Mouse (Mus musculus): ENCODE measurements around the gene Rpap3.

GRCm38 (mm10) chr15:97712546-97712945 is 6.9 kb upstream of the Rpap3 start:
- TF ChIP-seq MAX (IDR thresholded peaks at IDR 0.05; ENCODE audit: low read depth) (no peak), POLR2A (IDR thresholded peaks at IDR 0.05; ENCODE audit: insufficient read length, low read depth) (no peak), E2F4 (IDR thresholded peaks at IDR 0.05; ENCODE audit: insufficient read depth) (no peak), SRF (IDR thresholded peaks at IDR 0.05; ENCODE audit: control insufficient read depth, insufficient read length, low read depth) (no peak), TCF12 (IDR thresholded peaks at IDR 0.05; ENCODE audit: insufficient read depth, poor library complexity, severe bottlenecking) (no peak), USF1 (IDR thresholded peaks at IDR 0.05; ENCODE audit: low read depth) (no peak), CEBPB (IDR thresholded peaks at IDR 0.05; ENCODE audit: insufficient read depth, poor library complexity, severe bottlenecking) (no peak), MYOD1 (IDR thresholded peaks at IDR 0.05; ENCODE audit: control insufficient read depth in 1 of 3, insufficient read length in 2 of 3, low read depth in 2 of 3) (no peak), POLR2AphosphoS2 (IDR thresholded peaks at IDR 0.05; ENCODE audit: insufficient read length, low read depth) (no peak), MYOG (IDR thresholded peaks at IDR 0.05; ENCODE audit: control insufficient read depth in 1 of 3, insufficient read depth in 1 of 3, insufficient read length in 2 of 3, low read depth in 2 of 3) (no peak), REST (IDR thresholded peaks at IDR 0.05; ENCODE audit: insufficient read depth, insufficient read length) (no peak), TCF3 (IDR thresholded peaks at IDR 0.05; ENCODE audit: insufficient read length, low read depth) (no peak)

Measured in myocyte (in vitro differentiated cells).